ENCODE assay signal across 11 mouse cellular contexts in the genomic region with DNA sequence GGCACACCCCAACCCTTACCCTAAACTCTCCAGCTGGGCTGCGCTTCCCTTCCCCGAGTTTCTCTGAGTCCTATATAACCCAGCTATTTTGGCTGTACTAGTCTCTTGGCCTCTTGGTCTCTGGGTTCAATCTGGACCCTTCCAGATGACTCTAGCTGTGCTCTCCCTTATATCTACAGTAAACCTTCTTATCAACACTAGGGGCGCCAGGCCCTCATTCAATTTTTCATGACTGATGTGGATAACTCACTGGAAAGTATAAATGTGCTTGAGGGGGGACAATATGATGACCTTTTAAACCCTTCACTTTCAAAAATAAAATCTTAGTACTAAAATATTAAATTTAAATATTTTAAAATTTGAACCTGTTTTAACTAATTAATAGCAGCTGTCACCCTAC. TPM values are rescaled to one million over a fixed set of nuclear protein-coding genes. Genes with fewer than 3 reads are reported as not detected.
DNase-seq lines count a peak whose midpoint lies in the region; ATAC-seq and TF ChIP-seq lines count a peak whose summit lies in the region.
"Had no signal": no experiment of that assay in that cellular context is flagged by ENCODE, and none has a peak within 500 bp of the region (broad histone marks: within the 10 kb centered on the region; RNA-seq: fewer than 3 reads in every experiment).

No protein-coding gene starts in this region.

- WGBS in limb, embryonic 10.5 days, result 69% methylated on average over 3 of the region's 3 CpGs

- peaks cover 7% of the 10 kb centered on the region; the same call in 1 of the 2 replicates for H3K36me3 ChIP-seq in limb, embryonic 10.5 days

- H3K4me1 ChIP-seq in limb, embryonic 10.5 days, result peaks cover 63% of the 10 kb centered on the region

- H3K9me3 ChIP-seq in limb, embryonic 10.5 days (replicated peaks), result no peaks in the 10 kb centered on the region

- no peak overlapping the region for H3K27ac ChIP-seq in layer of hippocampus, adult 2 months
- H3K27ac ChIP-seq in limb, embryonic 10.5 days, result no peak overlapping the region

- peak; percentile 30 for DNase-seq in embryo, embryonic 11 days
- DNase-seq in embryo, embryonic 9.5 days (ENCODE audit: extremely low spot score), result no peak
- no peak for DNase-seq in layer of hippocampus, adult 2 months (ENCODE audit: low spot score in 2 of 2)
- no peak for DNase-seq in layer of hippocampus, postnatal 14 days (ENCODE audit: low spot score in 2 of 2)
- no peak for DNase-seq in urinary bladder, postnatal 4 days (ENCODE audit: low spot score in 2 of 2)
- DNase-seq in limb, embryonic 10.5 days (ENCODE audit: low spot score), result no peak
- DNase-seq: cerebellum, adult 11-12 months; kidney, adult 8-10 months had no signal

- no peak overlapping the region for H3K4me3 ChIP-seq in layer of hippocampus, adult 2 months
- H3K4me3 ChIP-seq in limb, embryonic 10.5 days, result no peak overlapping the region
- H3K4me3 ChIP-seq: erythroblast, embryonic 14.5 days had no signal

- H3K27me3 ChIP-seq in limb, embryonic 10.5 days (ENCODE audit: low read depth, poor library complexity, severe bottlenecking), result no peaks in the 10 kb centered on the region

- TF ChIP-seq CTCF in layer of hippocampus, adult 2 months (conservative IDR thresholded peaks at IDR 0.05), result peak; percentile 79

- peak; percentile 54 for ATAC-seq in CD4-positive, CD25-positive, alpha-beta regulatory T cell, adult 4 months
- 0 out of 2 replicates have a peak, but pooled peaks have one; percentile 24 for ATAC-seq in megakaryocyte, adult 5-6 weeks (ENCODE audit: poor library complexity, severe bottlenecking)

RNA-seq across cellular contexts. Expression of a gene that starts 18.1 kb away (rescaled TPM):
- total RNA-seq in layer of hippocampus, adult 2 months (2021), result 10 to 100 TPM; 38.4 to 38.8 TPM
- total RNA-seq in layer of hippocampus, postnatal 14 days (2021), result 10 to 100 TPM; 30.5 to 30.8 TPM
- 1 to 10 TPM; 2.5 to 2.9 TPM for polyA plus RNA-seq in CD4-positive, CD25-positive, alpha-beta regulatory T cell, adult 4 months (2017; shearing (Covaris generic))
- 24.8 and 26.8 TPM in 2 replicates for total RNA-seq in megakaryocyte, adult 5-6 weeks (2015)
- 9.9 and 15.3 TPM in 2 replicates for total RNA-seq in megakaryocyte, adult 5-6 weeks (2017)
- polyA plus RNA-seq in limb, embryonic 10.5 days (2016; fragmentation: Nextera tagmentation; extraction: Ambion mirVana), result 6.6 and 8.2 TPM in 2 replicates
